Mouse (Mus musculus): ENCODE results near the gene Eva1b.

Eva1b gene

DNA sequence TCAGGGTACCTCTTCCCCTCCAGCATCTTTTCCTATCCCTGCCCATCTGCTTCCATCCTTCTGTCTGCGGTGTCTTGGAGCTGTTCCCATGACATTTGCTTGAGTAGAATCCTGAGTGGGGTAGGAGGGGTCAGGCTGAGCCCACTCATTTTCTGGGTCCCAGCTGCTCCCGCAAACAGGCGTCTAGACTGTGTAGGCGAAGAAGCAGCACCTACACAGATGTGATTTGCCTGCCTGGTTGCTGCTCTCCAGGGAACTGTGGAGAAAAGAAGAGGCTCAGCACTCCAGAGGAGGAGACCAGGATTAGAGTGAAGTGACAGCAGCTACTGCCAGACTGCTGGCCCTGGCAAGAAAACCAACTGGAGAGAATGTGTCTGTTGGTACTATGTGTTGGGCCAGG, 28.9 kb upstream of the Eva1b start:
- peak; percentile 36; the same call in 1 of the 2 replicates for ATAC-seq (ENCODE audit: insufficient number of reproducible peaks, low FRiP score, low TSS enrichment)

DNA sequence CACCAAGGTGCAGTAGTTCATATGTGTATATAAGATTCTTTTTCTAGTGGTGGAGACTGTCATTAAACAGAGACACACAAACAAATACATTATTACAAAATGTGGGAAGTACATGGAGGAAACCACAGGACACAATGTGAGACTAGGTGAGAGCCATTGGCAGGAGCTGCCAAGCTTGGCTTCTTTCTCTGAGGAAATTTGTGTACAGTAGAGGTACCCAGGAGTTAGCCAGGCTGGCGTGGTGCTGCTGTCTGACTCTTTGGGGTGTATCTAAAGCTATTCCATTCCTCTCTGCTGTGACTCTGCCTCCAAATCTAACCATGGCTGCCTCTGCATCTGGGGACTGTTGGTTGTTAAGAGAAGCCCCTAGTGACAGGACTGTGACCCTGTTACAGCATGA, 28.5 kb upstream of the Eva1b start:
- 0 out of 2 replicates have a peak, but pooled peaks have one; percentile 9 for ATAC-seq (ENCODE audit: insufficient number of reproducible peaks, low FRiP score, low TSS enrichment)

DNA sequence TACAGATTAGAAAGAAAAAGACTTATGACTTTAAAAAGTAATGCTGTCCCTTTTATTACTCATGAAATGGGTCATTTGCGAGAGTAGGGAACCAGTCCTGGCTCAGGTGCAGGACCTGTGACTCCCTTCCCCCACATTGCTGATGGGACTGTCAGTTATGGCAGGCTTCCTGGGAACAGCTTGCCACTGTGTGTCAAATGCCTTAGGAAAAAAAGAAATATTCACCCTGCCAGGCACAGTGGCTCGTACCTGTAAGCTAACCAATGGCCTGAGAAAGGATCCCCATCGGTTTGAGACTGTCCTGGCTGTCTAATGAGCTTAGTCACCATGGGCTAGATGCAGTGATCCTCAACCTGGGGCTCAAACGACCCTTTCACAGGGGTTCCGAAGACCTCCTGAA, 27.5 kb upstream of the Eva1b start:
- peak; percentile 47; the same call in 1 of the 2 replicates for ATAC-seq (ENCODE audit: insufficient number of reproducible peaks, low FRiP score, low TSS enrichment)

DNA sequence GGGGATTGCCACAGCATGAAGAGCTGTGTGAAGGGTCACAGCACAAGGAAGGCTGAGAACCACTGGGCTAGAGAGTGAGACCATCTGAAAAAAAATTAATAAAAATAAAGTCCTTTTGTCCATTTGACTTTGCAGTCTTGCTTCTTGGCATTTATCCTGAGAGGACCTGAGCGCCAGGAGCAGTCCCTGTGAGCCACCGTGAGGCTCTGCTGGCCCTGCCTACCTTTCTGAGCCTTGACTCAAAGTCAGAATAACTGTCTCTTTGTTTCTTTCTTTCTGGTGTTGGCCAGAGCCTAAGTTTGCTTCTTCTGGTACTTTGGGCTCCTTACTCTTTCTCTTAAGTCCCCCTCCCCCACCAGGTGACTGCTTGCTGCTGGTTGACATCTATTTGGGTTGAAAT, 27.0 kb upstream of the Eva1b start:
- no peak for ATAC-seq (ENCODE audit: insufficient number of reproducible peaks, low FRiP score, low TSS enrichment)

DNA sequence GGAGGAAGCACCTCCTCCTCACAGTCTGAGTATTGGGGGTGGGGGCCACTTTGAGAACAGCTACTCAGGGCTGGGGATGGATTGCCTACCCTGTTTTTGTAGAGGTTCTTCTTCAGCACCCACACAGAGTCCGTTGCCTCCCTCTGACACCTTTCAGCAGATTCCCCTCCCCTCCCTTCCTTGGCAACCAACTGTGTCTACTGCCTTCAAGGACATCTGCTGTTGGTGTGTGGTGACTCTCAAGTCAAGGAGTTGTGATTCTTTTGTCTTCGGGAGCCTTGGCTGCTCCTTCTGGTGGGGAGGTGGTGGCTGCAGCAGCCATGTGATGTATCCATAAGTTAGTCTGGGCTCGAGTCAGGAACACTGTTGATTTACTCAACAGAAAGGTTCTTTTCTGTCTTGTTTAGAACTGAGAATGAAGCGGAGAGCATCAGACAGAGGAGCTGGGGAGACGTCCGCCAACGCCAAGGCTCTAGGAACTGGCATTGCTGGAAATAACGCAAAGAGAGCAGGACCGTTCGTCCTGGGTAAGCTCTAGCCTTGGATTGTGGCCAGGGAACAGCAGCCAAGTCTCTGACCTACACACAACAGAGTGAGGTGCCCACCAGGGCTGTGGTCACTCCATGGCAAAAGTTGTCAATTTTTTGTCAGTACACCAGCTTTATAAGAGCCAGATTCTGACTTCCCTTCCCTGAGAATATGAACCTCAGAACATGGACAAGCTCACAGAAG, 24.1 kb upstream of the Eva1b start:
- no peak for ATAC-seq (ENCODE audit: insufficient number of reproducible peaks, low FRiP score, low TSS enrichment)

DNA sequence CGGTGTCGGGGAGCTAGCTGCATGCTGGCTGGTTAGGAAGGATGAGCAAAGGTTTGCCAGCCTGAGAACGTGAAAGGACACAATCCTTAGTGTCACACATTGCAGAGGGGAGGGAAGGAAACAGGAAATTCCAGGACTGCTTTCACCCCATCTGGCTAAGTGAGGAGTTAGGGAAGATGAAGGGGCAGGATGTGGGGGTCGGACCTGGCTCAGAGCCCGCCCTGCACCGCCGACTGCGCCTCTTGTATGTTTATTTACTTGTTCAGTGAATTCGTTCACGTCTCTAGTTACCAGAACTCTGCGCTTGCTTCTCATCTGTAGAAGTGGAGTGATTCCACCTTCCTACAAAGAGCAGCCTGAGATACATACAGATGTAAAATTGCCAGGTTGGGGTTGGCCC, 17.0 kb upstream of the Eva1b start:
- ATAC-seq (ENCODE audit: insufficient number of reproducible peaks, low FRiP score, low TSS enrichment) = no peak

DNA sequence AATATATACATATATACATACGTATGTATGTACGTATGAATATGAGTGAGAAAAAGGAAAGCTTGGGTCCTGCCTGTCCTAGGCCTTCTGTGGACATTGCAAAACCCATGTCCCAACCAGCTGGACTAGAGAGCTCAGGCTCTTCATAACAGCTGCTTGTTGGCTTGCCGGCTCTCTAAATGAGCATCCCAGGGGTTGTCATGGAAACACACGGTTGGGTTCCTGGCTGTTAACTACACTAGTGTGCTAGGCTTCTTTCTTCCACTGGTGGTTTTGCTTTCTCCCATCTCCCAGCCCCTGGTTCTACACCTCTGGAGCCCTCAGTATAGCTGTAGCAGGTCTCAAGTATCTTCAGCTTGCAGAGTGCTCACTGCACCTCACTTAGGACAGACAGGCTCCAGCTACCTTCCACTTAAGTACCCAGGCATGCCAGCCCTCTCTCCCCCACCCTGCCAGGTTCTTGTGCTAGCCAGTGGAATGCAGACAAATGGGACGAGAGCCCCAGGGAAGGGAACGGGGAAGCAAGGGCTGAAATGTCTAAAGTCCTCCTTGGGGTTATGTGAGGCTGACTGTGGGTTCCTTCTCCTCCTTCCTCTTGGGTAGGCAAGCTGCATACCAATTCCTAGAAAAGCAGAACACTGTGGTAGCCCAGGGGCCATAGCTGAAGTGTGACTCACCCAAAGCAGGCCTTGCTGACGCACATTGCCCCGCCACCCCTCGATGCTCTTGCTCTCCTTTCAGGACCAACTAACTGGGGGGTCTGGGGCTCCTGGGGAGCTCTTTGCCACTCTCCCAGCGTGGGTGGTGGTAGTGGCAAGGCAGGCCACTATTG, 16.0 kb upstream of the Eva1b start:
- no peak for ATAC-seq (ENCODE audit: insufficient number of reproducible peaks, low FRiP score, low TSS enrichment)

DNA sequence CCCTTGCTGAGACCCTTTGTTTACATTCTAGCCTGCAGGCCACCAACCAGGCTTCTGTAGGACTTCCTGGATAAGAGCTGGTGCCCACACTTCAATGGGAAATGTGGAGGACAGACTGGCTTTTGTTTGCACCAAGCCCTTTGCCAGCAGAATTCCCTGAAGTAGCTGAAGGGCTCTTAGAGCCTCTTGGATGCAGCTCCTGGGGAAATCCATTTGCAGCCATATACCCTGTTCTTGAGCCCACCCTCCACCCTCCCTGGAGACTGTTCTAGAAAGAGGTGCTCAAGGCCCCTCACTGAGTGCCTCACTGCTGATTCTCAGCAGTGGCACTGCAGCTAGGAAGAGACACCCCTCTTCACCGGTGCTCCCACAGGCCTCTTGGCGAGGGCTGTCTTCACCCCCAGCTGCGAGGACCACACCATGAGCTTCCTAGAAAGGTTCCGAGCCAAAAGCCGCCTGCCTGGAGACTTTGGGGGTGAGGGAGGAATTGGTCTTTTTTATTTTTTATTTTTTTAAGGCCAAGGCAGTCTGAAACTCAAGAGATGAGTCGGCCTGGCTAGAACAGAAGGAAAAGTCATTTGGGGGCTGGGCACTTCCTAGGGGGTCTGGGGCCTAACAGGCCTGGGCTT, 14.8 kb upstream of the Eva1b start:
- no peak for ATAC-seq (ENCODE audit: insufficient number of reproducible peaks, low FRiP score, low TSS enrichment)

DNA sequence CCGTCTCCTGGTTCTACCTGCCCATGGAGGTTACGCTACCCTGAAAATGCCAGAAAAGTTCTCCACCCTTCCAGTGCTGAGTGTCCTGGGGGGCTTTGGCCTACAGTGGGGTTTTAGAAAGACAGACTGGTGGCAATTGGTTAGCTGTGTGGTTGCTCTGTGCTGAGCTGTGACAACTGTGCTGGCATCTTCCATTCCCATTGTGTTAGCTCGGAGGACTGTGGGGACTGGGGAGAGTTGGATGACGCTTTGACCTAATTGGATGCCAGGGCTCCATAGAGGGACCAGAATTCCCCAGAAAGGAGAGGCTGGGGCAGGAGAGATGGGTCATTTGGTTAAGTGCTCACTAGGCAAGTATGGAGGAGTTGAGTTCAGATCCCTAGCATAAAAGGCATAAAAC, 13.3 kb upstream of the Eva1b start:
- ATAC-seq (ENCODE audit: insufficient number of reproducible peaks, low FRiP score, low TSS enrichment) = no peak

DNA sequence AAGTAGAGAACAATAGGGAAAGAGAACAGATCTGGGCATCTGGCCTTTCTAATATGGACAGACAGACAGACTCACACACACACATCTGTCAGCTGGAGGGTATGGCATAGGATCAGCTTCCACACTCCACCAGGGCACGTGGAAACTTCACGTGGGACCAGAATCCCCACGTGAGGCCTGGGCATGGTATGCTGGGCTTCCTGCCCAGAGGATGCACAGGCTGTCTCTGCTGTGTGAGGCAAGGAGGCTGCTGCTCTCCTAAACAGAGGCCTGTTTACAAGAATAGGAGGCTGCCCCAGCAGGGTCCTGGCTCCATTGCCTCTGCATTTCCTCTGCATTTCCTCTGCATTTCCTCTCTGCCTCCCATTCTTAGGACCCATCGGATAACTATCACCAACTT, 12.9 kb upstream of the Eva1b start:
- ATAC-seq (ENCODE audit: insufficient number of reproducible peaks, low FRiP score, low TSS enrichment) = no peak

DNA sequence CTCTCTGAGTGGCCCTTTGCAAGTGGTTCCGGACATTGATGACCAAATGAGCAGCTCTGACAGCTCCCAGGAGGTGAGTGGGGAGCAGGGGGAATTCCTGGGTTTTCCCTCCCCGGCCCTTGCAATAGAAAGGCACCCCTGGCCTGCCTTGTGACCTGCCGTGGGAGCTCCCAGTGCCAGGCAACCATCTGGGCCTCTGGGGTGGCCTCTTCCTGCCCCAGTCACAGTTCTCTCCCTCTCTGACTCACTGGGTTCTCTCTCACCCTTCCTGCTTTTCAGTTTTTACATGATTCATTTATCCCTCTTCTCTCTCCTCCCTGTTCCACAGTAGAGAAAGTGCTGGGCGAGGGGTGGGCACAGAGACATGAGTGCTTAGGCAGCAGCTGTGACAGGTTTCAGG, 9.8 kb upstream of the Eva1b start:
- ATAC-seq (ENCODE audit: insufficient number of reproducible peaks, low FRiP score, low TSS enrichment) = no peak

DNA sequence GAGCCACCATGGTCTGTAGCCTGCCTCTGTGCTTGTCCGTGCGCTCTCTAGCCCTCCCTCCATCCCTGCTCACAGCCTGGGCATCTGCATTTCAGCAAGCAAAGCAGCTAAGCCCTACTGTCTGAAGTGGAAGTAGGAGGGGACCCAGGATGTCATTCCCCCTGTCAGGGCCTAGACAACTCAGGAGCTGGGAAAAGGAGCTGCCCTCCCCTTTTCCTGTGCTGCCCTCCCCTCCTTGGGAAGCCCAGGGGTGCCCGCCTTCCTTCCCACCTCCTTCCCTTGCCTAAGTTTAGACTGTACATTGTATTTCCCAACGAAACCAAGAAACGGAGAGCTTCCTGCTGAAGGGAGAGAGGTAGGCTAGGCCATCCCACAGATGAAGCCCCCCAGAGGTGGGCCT, 6.5 kb upstream of the Eva1b start:
- no peak for ATAC-seq (ENCODE audit: insufficient number of reproducible peaks, low FRiP score, low TSS enrichment)

DNA sequence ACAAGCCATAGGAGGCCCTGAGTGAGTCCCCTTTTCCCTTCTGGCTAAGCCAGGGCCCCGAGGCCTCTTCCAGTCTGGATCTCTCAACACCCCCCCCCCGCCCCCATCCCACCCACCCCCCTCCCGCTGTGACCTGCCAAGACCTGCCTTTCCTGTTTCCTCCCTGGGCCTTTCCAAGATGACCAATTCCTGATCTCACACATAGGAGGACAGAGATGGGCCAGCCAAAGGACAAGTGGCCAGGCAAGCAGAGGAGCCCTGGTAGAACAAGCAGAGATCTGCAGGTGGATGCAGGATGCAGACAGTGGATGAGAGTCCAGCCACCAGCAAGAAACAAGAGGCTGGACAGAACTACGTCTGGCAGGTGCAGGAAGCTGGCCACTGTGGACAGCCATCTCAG, 2.1 kb upstream of the Eva1b start:
- ATAC-seq (ENCODE audit: insufficient number of reproducible peaks, low FRiP score, low TSS enrichment) = no peak

DNA sequence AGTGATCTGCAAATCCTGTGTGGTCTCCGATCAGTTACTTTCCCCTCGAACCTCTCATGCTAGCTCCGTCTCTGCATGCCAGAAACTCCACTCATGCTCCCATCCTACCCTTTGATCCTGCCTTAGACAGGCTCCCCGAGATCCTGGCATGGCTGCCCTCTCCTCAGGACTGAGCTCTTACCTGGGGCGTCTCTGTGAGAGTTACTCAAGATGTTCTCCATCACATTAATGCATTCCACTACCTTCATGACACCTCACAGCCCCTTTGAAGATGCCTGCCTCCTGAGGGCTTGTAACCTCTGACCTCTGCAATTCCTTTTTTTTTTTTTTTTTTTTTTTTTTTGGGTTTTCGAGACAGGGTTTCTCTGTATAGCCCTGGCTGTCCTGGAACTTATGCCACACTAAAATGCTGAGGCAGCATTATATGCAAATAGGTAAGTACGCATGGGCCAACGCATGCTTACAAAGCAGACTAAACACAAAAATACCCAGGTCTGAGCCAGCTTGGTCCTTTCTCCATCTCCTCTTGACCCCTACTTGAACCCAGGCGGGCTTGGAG, 491 bp upstream of the Eva1b start:
- ATAC-seq (ENCODE audit: insufficient number of reproducible peaks, low FRiP score, low TSS enrichment) = no peak

DNA sequence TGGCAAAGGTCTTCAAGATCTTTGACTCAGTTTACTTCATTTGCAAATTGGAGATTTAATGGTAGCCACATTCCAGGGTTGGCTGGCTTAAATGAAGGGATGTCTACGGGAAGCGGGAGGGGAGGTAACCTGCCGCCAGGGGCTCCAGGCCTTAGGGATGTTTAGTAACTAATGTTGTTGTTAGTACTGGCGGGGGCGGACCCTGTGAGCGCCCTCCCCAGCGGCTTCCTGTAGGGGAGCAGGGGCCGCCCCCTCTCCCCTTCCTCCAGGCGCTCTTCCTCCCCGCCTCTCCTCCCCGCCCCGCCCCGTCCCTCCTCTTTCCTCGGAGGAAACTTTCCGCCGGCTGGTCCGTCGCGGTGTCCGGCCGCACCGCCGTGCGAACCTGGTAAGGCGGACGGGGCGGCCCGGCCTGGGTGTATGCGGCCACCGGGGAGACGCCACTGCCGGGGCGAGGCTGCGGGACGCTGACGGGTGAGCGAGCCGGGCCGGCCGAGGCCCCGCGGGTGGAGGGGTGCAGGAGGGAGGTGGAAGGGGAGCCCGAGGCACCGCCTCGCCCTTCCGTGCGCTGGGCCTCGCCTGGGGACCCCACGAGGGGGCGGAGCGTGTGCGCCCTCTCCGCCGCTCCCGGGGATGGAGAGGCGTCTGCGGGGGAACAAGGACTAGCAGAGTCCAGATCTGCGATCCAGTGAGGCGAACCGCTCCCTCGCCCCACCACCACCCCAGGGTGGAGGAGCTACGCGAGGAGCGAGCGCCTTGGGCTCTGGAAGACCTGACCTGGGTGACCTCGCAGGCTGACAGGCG, 817 bp downstream of the Eva1b start:
- no peak for ATAC-seq (ENCODE audit: insufficient number of reproducible peaks, low FRiP score, low TSS enrichment)

DNA sequence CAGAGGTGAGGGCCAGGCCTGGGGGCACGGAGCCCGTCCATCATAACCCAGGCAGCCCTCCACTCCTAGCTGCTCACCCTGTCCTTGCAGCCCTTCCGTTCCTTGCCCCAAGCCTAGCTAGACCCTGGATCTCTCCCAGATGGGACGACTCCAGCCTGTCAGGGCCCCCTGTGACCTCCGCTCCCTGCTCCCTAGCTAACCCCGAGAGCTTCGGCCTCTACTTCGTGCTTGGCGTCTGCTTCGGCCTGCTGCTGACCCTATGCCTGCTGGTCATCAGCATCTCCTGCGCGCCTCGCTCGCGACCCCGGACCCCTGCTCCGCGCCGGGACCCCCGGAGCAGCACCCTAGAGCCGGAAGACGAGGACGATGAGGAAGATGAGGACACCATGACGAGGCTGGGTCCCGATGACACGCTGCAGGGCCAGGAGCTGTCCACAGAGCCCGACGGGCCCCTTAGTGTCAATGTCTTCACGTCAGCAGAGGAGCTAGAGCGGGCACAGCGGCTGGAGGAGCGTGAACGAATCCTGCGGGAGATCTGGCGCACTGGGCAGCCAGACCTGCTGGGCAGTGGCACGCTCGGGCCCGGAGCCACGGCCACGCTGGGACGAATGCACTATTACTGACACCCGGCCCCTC, 1.6 kb downstream of the Eva1b start:
- ATAC-seq (ENCODE audit: insufficient number of reproducible peaks, low FRiP score, low TSS enrichment) = no peak; the same call in 1 of the 2 replicates

DNA sequence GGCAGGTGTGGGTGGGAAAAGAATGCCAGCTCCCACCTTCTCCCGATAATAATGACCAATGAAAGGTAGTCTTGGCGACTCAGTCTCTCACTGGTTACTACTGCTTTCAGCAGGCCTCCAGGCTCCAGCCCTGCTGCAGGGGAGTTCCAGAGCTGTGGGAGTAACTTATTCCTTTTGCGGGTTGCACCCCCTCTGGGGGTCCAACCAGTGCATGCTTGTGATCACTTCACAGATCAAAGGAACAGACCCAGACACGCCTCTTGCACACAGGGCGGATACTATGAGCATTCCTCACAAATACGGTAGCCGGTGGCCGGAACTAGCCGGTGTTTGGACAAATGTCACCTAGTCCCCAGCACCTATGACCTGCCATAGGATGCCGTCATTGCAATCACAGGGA, 2.3 kb downstream of the Eva1b start:
- no peak for ATAC-seq (ENCODE audit: insufficient number of reproducible peaks, low FRiP score, low TSS enrichment)

DNA sequence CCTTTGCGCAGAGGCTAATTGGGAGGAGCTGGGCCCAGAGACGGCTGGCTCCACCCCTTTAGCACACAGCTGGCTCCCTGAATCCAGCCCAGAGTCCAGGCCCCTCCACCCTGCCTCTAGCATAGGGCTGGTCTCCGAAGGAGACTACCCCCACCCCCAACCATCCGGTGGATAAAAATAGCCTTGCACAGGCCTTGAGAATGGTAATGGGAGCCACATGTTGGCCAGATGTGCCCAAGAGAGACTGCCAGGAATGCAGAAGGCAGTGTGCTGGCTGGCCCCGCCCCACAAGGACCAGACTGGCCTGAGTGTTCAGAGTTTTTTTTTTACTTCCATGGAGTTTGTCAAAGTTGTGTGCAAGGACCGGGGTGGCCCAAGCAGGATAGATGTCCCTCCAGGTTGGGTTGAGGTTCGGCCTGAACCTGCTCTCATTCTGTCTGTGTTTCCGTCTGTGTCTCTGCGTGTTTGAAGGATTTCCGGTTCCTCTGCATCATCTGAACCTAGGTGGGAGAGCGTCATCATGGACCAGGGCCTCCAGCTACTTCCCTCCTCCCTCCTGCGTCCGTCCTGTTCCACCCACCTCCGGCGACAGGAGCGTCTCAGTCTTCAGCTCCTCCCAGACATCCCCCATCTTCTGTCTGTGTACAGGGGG, 2.9 kb downstream of the Eva1b start:
- ATAC-seq (ENCODE audit: insufficient number of reproducible peaks, low FRiP score, low TSS enrichment) = no peak

DNA sequence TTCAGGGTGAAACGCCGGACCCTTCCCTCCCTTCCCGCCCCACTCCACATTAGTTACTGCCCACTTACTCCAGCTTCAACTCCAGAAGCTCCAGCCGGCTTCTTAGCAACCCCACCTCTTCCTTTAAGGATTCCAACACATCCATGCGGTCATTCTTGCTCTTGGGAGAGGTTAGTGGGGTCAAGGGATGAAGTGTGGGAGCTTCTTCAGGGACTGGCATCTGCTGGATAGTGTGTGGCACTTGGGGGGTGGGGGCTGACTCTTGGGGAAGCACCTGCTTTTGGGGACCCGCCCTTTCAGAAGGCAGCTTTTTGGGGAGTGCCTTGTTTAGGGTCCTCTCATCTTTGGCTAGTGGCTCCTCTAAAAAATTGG, 3.4 kb downstream of the Eva1b start:
- no peak for ATAC-seq (ENCODE audit: insufficient number of reproducible peaks, low FRiP score, low TSS enrichment)
